9 mouse cellular contexts compared by ENCODE assay signal in genomic region chr19:27219586-27219985, GRCm38 (mm10). TPM values are rescaled to one million over a fixed set of nuclear protein-coding genes. Genes with fewer than 3 reads are reported as not detected.
DNase-seq lines count a peak whose midpoint lies in the region; ATAC-seq lines count a peak whose summit lies in the region.
"Had no signal": no experiment of that assay in that cellular context is flagged by ENCODE, and none has a peak within 500 bp of the region (broad histone marks: within the 10 kb centered on the region; RNA-seq: fewer than 3 reads in every experiment).

No protein-coding gene starts in this region.

- no peak overlapping the region for H3K9ac ChIP-seq in heart, embryonic 14.5 days (ENCODE audit: low read length)
- H3K9ac ChIP-seq in neural tube, embryonic 13.5 days, result 0 out of 2 replicates have a peak overlapping the region, but pooled peaks have one; percentile 84
- H3K9ac ChIP-seq: liver, embryonic 13.5 days had no signal

- H3K9me3 ChIP-seq in heart, embryonic 14.5 days (ENCODE audit: control insufficient read depth, low read length), result no peaks in the 10 kb centered on the region
- no peaks in the 10 kb centered on the region for H3K9me3 ChIP-seq in megakaryocyte, embryonic 14.5 days
- H3K9me3 ChIP-seq in neural tube, embryonic 13.5 days, result no peaks in the 10 kb centered on the region
- H3K9me3 ChIP-seq: liver, embryonic 13.5 days had no signal

- peaks cover 9% of the 10 kb centered on the region for H3K27me3 ChIP-seq in heart, embryonic 14.5 days (ENCODE audit: control insufficient read depth, insufficient read depth, low read length)
- peaks cover 2% of the 10 kb centered on the region for H3K27me3 ChIP-seq in megakaryocyte, embryonic 14.5 days (replicated peaks)
- peaks cover 11% of the 10 kb centered on the region for H3K27me3 ChIP-seq in neural tube, embryonic 13.5 days

- no peak for DNase-seq in heart, adult 11 months
- DNase-seq in kidney, adult 9 months, result peak; percentile 71
- DNase-seq in cerebellum, postnatal 25 days, result no peak
- DNase-seq: liver, embryonic 13.5 days had no signal

- H3K4me2 ChIP-seq in heart, embryonic 14.5 days (ENCODE audit: low read length), result peak overlapping the region; percentile 72
- H3K4me2 ChIP-seq in neural tube, embryonic 13.5 days, result peak overlapping the region; percentile 66

- H3K36me3 ChIP-seq in heart, embryonic 14.5 days (ENCODE audit: control insufficient read depth, insufficient read depth, low read length), result no peaks in the 10 kb centered on the region
- H3K36me3 ChIP-seq in megakaryocyte, embryonic 14.5 days (replicated peaks; ENCODE audit: low read length), result peaks cover 51% of the 10 kb centered on the region
- H3K36me3 ChIP-seq in neural tube, embryonic 13.5 days, result no peaks in the 10 kb centered on the region
- H3K36me3 ChIP-seq: liver, embryonic 13.5 days had no signal

- no peak overlapping the region for H3K4me3 ChIP-seq in heart, embryonic 14.5 days (ENCODE audit: control insufficient read depth in 1 of 2, insufficient read depth in 1 of 2, low read depth in 1 of 2, low read length in 2 of 2)
- peak overlapping the region; percentile 99 for H3K4me3 ChIP-seq in megakaryocyte, embryonic 14.5 days (replicated peaks)
- peak overlapping the region; percentile 68 for H3K4me3 ChIP-seq in neural tube, embryonic 13.5 days

- H3K4me1 ChIP-seq in heart, embryonic 14.5 days (ENCODE audit: control insufficient read depth in 2 of 2, insufficient read depth in 2 of 2, low read length in 2 of 2), result peaks cover 5 to 30% of the 10 kb centered on the region in 2 experiments; a peak in 3 of 4 replicates
- H3K4me1 ChIP-seq in megakaryocyte, embryonic 14.5 days, result peaks cover 81% of the 10 kb centered on the region
- H3K4me1 ChIP-seq in neural tube, embryonic 13.5 days (replicated peaks), result peaks cover 50% of the 10 kb centered on the region
- H3K4me1 ChIP-seq: liver, embryonic 13.5 days had no signal

- H3K27ac ChIP-seq in heart, embryonic 14.5 days (replicated peaks in 1 of 2; ENCODE audit: control insufficient read depth in 1 of 2, insufficient read depth in 1 of 2, low read depth in 2 of 2, low read length in 2 of 2), result no peak overlapping the region
- no peak overlapping the region for H3K27ac ChIP-seq in neural tube, embryonic 13.5 days (replicated peaks)
- H3K27ac ChIP-seq: liver, embryonic 13.5 days had no signal

- ATAC-seq in heart, embryonic 14.5 days (ENCODE audit: insufficient number of reproducible peaks, insufficient read depth, low FRiP score, low read depth), result no peak
- ATAC-seq in megakaryocyte, adult 5-6 weeks (ENCODE audit: poor library complexity, severe bottlenecking), result no peak
- no peak for ATAC-seq in neural tube, embryonic 13.5 days (ENCODE audit: low read depth)
- ATAC-seq in inflammation-experienced regulatory T-cells, adult 6 months, result no peak

RNA-seq across cellular contexts. Expression of gene Vldlr, which starts 3.3 kb away (rescaled TPM):
- 31.5 and 32.5 TPM in 2 replicates for polyA plus RNA-seq in heart, embryonic 14.5 days (2014; fragmentation: Nextera tagmentation; extraction: Ambion mirVana)
- 19.8 and 30.2 TPM in 2 replicates for polyA plus RNA-seq in megakaryocyte, embryonic 14.5 days (2012; ENCODE audit: insufficient read depth, low replicate concordance)
- not detected in 2 replicates for total RNA-seq in megakaryocyte, adult 5-6 weeks (2015)
- total RNA-seq in megakaryocyte, adult 5-6 weeks (2017), result not detected in 2 replicates
- 19.7 and 22.5 TPM in 2 replicates for polyA plus RNA-seq in neural tube, embryonic 13.5 days (2015; fragmentation: Nextera tagmentation; extraction: Ambion mirVana)
- under 1 TPM in 1 of 3 experiments, not detected in 2; 0.21 TPM for polyA plus RNA-seq in inflammation-experienced regulatory T-cells, adult 6 months (2017; shearing (Covaris generic))

Comparison
In these comparisons a context has a peak if more than half of its experiments do, and no peak if none do; other contexts are left out.
1. H3K4me3 ChIP-seq: peak in megakaryocyte, embryonic 14.5 days (single experiment) and neural tube, embryonic 13.5 days (single experiment); none in heart, embryonic 14.5 days (0 of 2).
2. RNA of gene Vldlr, which starts 3.3 kb away (polyA plus RNA-seq): 31.5 to 32.5 TPM in heart, embryonic 14.5 days, 19.7 to 22.5 TPM in neural tube, embryonic 13.5 days and 19.8 to 30.2 TPM in megakaryocyte, embryonic 14.5 days; 0.21 TPM in inflammation-experienced regulatory T-cells, adult 6 months; every median in the first group is over 10 times any median in the second.